8 mouse cellular contexts compared by ENCODE assay signal in genomic region chr19:28560801-28561696, GRCm38 (mm10).
A peak's percentile ranks its signal among the peaks of the same experiment; 100 is the strongest.
DNase-seq lines count a peak whose midpoint lies in the region; ATAC-seq and TF ChIP-seq lines count a peak whose summit lies in the region.

No protein-coding gene starts in this region.

- H3K27ac ChIP-seq in neural tube, embryonic 15.5 days (replicated peaks) = no peak overlapping the region
- H3K27ac ChIP-seq in forebrain, embryonic 12.5 days = 0 out of 2 replicates have a peak overlapping the region, but pooled peaks have one; percentile 3
- H3K27ac ChIP-seq in kidney, postnatal 0 days = peak overlapping the region; percentile 79

- DNase-seq in neural tube, embryonic 10.5 days (ENCODE audit: extremely low spot score, low spot score) = peak; percentile 27
- peak; percentile 61 for DNase-seq in kidney, postnatal 0 days (ENCODE audit: low spot score)
- DNase-seq in retina, postnatal 1 day = peak; percentile 65
- DNase-seq in cerebellum, postnatal 14 days = no peak
- DNase-seq in cerebellum, postnatal 4 days (ENCODE audit: low spot score in 2 of 2) = no peak
- no peak for DNase-seq in layer of hippocampus, postnatal 25 days (ENCODE audit: extremely low spot score in 1 of 2, low spot score in 1 of 2)

- no peak for ATAC-seq in neural tube, embryonic 15.5 days (ENCODE audit: low FRiP score)
- peak; percentile 73; the same call in 1 of the 2 replicates for ATAC-seq in forebrain, embryonic 12.5 days (ENCODE audit: low FRiP score)
- ATAC-seq in kidney, postnatal 0 days (replicated peaks; ENCODE audit: low FRiP score, low read depth) = peak; percentile 85

- no peak overlapping the region for H3K4me3 ChIP-seq in neural tube, embryonic 15.5 days (replicated peaks)
- no peak overlapping the region for H3K4me3 ChIP-seq in forebrain, embryonic 12.5 days (replicated peaks)
- H3K4me3 ChIP-seq in kidney, postnatal 0 days (replicated peaks; ENCODE audit: low read depth, low read length) = no peak overlapping the region

- 15% methylated on average over 8 of the region's 8 CpGs for WGBS in neural tube, embryonic 15.5 days
- 12% methylated on average over 8 of the region's 8 CpGs for WGBS in forebrain, embryonic 12.5 days
- WGBS in kidney, postnatal 0 days = 35% methylated on average over 8 of the region's 8 CpGs

- no peak overlapping the region for H3K9ac ChIP-seq in neural tube, embryonic 15.5 days (replicated peaks)
- no peak overlapping the region for H3K9ac ChIP-seq in forebrain, embryonic 12.5 days
- H3K9ac ChIP-seq in kidney, postnatal 0 days (ENCODE audit: low read depth, low read length) = no peak overlapping the region

- no peak for TF ChIP-seq CTCF in kidney, postnatal 0 days (IDR thresholded peaks at IDR 0.05; ENCODE audit: low read depth)

- H3K36me3 ChIP-seq in neural tube, embryonic 15.5 days = no peaks in the 10 kb centered on the region
- H3K36me3 ChIP-seq in forebrain, embryonic 12.5 days (replicated peaks) = no peaks in the 10 kb centered on the region
- H3K36me3 ChIP-seq in kidney, postnatal 0 days (ENCODE audit: insufficient read depth, low read length) = no peaks in the 10 kb centered on the region

- 0 out of 2 replicates have a peak, but pooled peaks cover 9% of the 10 kb centered on the region for H3K4me1 ChIP-seq in neural tube, embryonic 15.5 days
- peaks cover 15% of the 10 kb centered on the region for H3K4me1 ChIP-seq in forebrain, embryonic 12.5 days
- peaks cover 27% of the 10 kb centered on the region for H3K4me1 ChIP-seq in kidney, postnatal 0 days (replicated peaks; ENCODE audit: insufficient read depth, low read length)

- no peaks in the 10 kb centered on the region for H3K27me3 ChIP-seq in neural tube, embryonic 15.5 days (replicated peaks)
- peaks cover 25% of the 10 kb centered on the region for H3K27me3 ChIP-seq in forebrain, embryonic 12.5 days
- no peaks in the 10 kb centered on the region for H3K27me3 ChIP-seq in kidney, postnatal 0 days (ENCODE audit: insufficient read depth, low read length)

- H3K9me3 ChIP-seq in neural tube, embryonic 15.5 days (replicated peaks) = no peaks in the 10 kb centered on the region
- no peaks in the 10 kb centered on the region for H3K9me3 ChIP-seq in forebrain, embryonic 12.5 days
- no peaks in the 10 kb centered on the region for H3K9me3 ChIP-seq in kidney, postnatal 0 days (replicated peaks; ENCODE audit: low read length)

- H3K4me2 ChIP-seq in neural tube, embryonic 15.5 days = no peak overlapping the region
- H3K4me2 ChIP-seq in forebrain, embryonic 12.5 days = no peak overlapping the region
- H3K4me2 ChIP-seq in kidney, postnatal 0 days (ENCODE audit: low read length) = peak overlapping the region; percentile 34

Comparison
In these comparisons a context has a peak if more than half of its experiments do, and no peak if none do; other contexts are left out.
1. DNase-seq: peak in neural tube, embryonic 10.5 days (single experiment), kidney, postnatal 0 days (single experiment) and retina, postnatal 1 day (single experiment); none in cerebellum, postnatal 14 days (0 of 2), cerebellum, postnatal 4 days (0 of 2) and layer of hippocampus, postnatal 25 days (0 of 2).